Mouse (Mus musculus): Measurements from ENCODE around the gene Cul1.

GRCm38 (mm10) chr6:47532547-47532946, 79.3 kb downstream of the Cul1 start:
- TF ChIP-seq TAL1 (IDR thresholded peaks at IDR 0.05; ENCODE audit: low read length) (no peak), GATA1 (IDR thresholded peaks at IDR 0.05; ENCODE audit: low read length) (no peak)
